11 mouse cellular contexts compared by ENCODE assay signal in the genomic region with DNA sequence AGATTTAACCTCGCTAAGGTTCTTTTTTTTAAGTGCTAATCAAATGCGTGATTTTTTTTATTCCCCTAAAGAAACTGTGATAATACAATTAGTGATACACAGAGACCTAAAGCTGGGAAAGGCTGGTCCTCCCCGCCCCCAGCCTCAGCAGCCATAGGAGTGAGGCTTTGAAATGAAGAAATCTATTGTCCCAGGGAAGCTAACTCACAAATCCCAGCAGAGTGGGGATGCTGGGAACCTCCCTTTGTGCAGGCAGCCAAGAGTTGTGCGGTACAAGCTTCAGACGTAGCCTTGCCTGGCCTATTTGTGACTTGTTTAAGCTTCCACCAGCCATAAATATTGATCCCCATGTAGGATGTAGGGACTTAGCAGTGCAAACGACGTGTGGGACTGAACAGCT. TPM values are rescaled to one million over a fixed set of nuclear protein-coding genes. Genes with fewer than 3 reads are reported as not detected.
DNase-seq lines count a peak whose midpoint lies in the region; ATAC-seq lines count a peak whose summit lies in the region.
"Had no signal": no experiment of that assay in that cellular context is flagged by ENCODE, and none has a peak within 500 bp of the region (broad histone marks: within the 10 kb centered on the region; RNA-seq: fewer than 3 reads in every experiment).

No protein-coding gene starts in this region.

- peak; percentile 78 for ATAC-seq in hindbrain, embryonic 11.5 days (ENCODE audit: low FRiP score)
- peak; percentile 81 for ATAC-seq in midbrain, embryonic 16.5 days
- no peak for ATAC-seq in megakaryocyte, adult 5-6 weeks (ENCODE audit: poor library complexity, severe bottlenecking)
- no peak for ATAC-seq in cerebellum, adult (ENCODE audit: insufficient number of reproducible peaks, low FRiP score, low TSS enrichment)

- no peaks in the 10 kb centered on the region for H3K9me3 ChIP-seq in hindbrain, embryonic 11.5 days (ENCODE audit: control insufficient read depth, low read length)
- H3K9me3 ChIP-seq in midbrain, embryonic 16.5 days (replicated peaks; ENCODE audit: control insufficient read depth, low read length, poor library complexity, severe bottlenecking), result no peaks in the 10 kb centered on the region
- H3K9me3 ChIP-seq: G1E; heart, embryonic 10.5 days; limb, embryonic 15.5 days had no signal

- no peak overlapping the region for H3K4me3 ChIP-seq in hindbrain, embryonic 11.5 days (ENCODE audit: low read depth, low read length)
- no peak overlapping the region for H3K4me3 ChIP-seq in midbrain, embryonic 16.5 days (ENCODE audit: low read depth, low read length)
- H3K4me3 ChIP-seq: heart, embryonic 10.5 days; limb, embryonic 15.5 days had no signal

- H3K4me2 ChIP-seq in hindbrain, embryonic 11.5 days (replicated peaks; ENCODE audit: low read depth, low read length), result peak overlapping the region; percentile 19; the same call in 1 of the 2 replicates
- peak overlapping the region; percentile 30; the same call in 1 of the 2 replicates for H3K4me2 ChIP-seq in midbrain, embryonic 16.5 days (ENCODE audit: low read length)
- H3K4me2 ChIP-seq: limb, embryonic 15.5 days had no signal

- DNase-seq in R1 (ENCODE audit: low read depth, low spot score), result peak; percentile 21
- peak; percentile 67 for DNase-seq in embryo, embryonic 10 days (ENCODE audit: low spot score)
- peak; percentile 73 for DNase-seq in hindbrain, embryonic 11.5 days (ENCODE audit: low spot score)
- no peak for DNase-seq in cerebellum, postnatal 4 days (ENCODE audit: low spot score in 2 of 2)
- DNase-seq: kidney, postnatal 14 days had no signal

- H3K4me1 ChIP-seq in hindbrain, embryonic 11.5 days (replicated peaks; ENCODE audit: control insufficient read depth, insufficient read depth, low read length), result peaks cover 28% of the 10 kb centered on the region
- peaks cover 57% of the 10 kb centered on the region for H3K4me1 ChIP-seq in midbrain, embryonic 16.5 days (ENCODE audit: control insufficient read depth, insufficient read depth, low read length)

- peak overlapping the region; percentile 50 for H3K9ac ChIP-seq in hindbrain, embryonic 11.5 days (ENCODE audit: low read depth, low read length)
- peak overlapping the region; percentile 1 for H3K9ac ChIP-seq in midbrain, embryonic 16.5 days (ENCODE audit: low read depth, low read length)
- H3K9ac ChIP-seq: limb, embryonic 15.5 days had no signal

- H3K27me3 ChIP-seq in hindbrain, embryonic 11.5 days (ENCODE audit: control insufficient read depth, insufficient read depth, low read length), result no peaks in the 10 kb centered on the region
- no peaks in the 10 kb centered on the region for H3K27me3 ChIP-seq in midbrain, embryonic 16.5 days (ENCODE audit: control insufficient read depth, insufficient read depth, low read depth, low read length)
- H3K27me3 ChIP-seq: limb, embryonic 15.5 days had no signal

- no peaks in the 10 kb centered on the region for H3K36me3 ChIP-seq in hindbrain, embryonic 11.5 days (ENCODE audit: control insufficient read depth, insufficient read depth, low read length)
- H3K36me3 ChIP-seq in midbrain, embryonic 16.5 days (ENCODE audit: control insufficient read depth, insufficient read depth, low read length), result no peaks in the 10 kb centered on the region
- H3K36me3 ChIP-seq: G1E; heart, embryonic 10.5 days; limb, embryonic 15.5 days had no signal

- peak overlapping the region; percentile 96 for H3K27ac ChIP-seq in hindbrain, embryonic 11.5 days (ENCODE audit: low read depth, low read length)
- peak overlapping the region; percentile 81 for H3K27ac ChIP-seq in midbrain, embryonic 16.5 days (ENCODE audit: low read length)
- H3K27ac ChIP-seq: heart, embryonic 10.5 days; limb, embryonic 15.5 days had no signal

- WGBS in hindbrain, embryonic 11.5 days, result 13% methylated on average over 7 of the region's 7 CpGs
- WGBS in midbrain, embryonic 16.5 days, result 4% methylated on average over 7 of the region's 7 CpGs

RNA-seq across cellular contexts. Expression of gene Srgap3, which starts 43.8 kb away (rescaled TPM):
- polyA plus RNA-seq in hindbrain, embryonic 11.5 days (2014; fragmentation: Nextera tagmentation; extraction: Ambion mirVana), result 49.8 and 89.6 TPM in 2 replicates
- 37.4 and 38.6 TPM in 2 replicates for polyA plus RNA-seq in midbrain, embryonic 16.5 days (2015; fragmentation: Nextera tagmentation; extraction: Ambion mirVana)
- total RNA-seq in megakaryocyte, adult 5-6 weeks (2015), result 3.5 and 6.1 TPM in 2 replicates
- 2.7 and 2.8 TPM in 2 replicates for total RNA-seq in megakaryocyte, adult 5-6 weeks (2017)
- polyA plus RNA-seq: G1E had no signal

Comparison
In these comparisons a context has a peak if more than half of its experiments do, and no peak if none do; other contexts are left out.
1. DNase-seq: peak in R1 (single experiment), embryo, embryonic 10 days (single experiment) and hindbrain, embryonic 11.5 days (single experiment); none in cerebellum, postnatal 4 days (0 of 2).
2. ATAC-seq: peak in hindbrain, embryonic 11.5 days (single experiment) and midbrain, embryonic 16.5 days (single experiment); none in megakaryocyte, adult 5-6 weeks (single experiment) and cerebellum, adult (single experiment).